Mouse (Mus musculus) liver (tissue): ENCODE measurements around the gene Pid1.

ENCODE experiments used
- DNase-seq: peaks from one replicate; pipeline ENCODE4 v3.0.0-alpha.2; 2020; ENCODE audit warnings: mixed read lengths

Pid1 gene

GRCm38 (mm10) chr1:84157790-84158189 lies 206.2 kb downstream of the Pid1 start:
- no peak for DNase-seq

GRCm38 (mm10) chr1:84155585-84155930 lies 208.4 kb downstream of the Pid1 start:
- DNase-seq = no peak

DNA sequence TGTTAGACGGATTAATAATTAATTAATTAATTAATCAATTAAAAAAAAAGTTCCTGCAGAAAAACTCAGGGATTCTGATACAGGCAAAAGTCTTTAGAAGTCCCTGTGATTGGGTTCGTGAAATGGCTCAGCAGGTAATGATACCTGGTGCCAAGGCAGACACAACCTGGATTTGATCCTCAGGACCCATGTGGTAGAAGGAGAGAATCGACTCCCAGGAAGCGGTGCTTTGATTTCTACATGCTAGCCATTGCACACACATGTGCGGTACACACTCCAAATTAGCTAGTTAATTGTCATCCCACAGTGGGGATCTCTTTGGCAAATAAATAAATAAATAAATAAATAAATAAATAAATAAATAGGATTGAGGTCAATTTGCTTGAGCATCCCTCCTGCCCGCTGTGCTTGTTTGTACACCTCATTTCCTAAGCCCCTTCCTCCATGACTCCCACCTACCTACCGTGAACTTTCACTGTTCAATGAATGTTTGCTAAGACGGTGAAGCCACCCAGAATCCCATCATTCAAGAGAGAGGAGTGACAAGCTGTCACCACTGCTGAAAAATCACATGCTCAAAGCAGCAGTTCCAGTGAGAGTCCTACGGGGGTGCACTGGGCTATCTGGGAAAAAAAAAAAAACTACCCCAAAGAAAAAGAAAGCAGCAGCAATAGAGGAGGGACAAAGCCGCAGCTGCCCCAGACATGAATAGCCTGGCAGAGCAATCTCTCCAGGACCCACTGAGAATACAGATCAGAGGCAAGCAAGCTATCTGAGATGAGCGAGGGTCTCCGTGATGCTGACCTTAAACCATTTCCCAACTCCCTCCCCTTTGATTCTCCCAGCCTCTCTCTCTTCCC lies 209.0 kb downstream of the Pid1 start:
- DNase-seq = no peak

DNA sequence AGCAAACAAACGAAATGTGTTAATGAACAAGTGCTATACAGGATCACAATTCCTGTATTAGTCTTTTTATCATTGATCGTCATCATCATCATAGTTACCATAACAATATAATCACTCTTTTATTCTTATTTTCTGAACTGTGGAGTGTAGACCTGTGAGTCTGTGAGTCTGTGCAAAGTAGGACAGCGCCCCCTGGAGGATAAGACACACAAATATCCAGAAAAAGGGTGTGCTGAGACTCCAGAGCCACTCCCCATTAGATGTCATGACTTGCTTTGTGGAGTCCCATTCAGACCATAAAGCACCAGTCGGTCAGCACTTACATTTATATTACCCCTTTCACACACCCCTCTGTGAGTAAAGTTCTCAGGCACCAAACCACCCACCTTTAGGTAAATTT lies 210.0 kb downstream of the Pid1 start:
- no peak for DNase-seq

GRCm38 (mm10) chr1:84141561-84141960 lies 222.4 kb downstream of the Pid1 start:
- no peak for DNase-seq

DNA sequence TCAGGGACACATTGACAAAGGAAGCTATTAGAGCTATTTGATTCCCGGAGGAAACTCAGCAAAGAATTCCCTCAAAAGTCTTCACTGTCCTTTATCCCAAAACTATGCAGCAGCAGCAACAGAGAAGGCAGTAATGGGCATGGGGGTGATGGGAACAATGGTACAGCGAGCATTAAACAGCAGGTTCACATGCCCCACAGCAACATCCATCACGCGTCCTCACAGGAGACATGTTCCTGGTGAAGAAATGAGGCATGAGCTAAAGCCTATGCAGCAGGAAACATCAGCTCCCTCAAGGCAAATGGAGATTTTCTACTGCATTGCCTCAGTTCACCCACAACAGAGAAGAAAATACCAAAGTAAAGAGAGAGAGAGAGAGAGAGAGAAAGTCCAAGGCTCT lies 231.5 kb downstream of the Pid1 start:
- no peak for DNase-seq

- DNase-seq = no peak
Observed at GRCm38 (mm10) chr1:84131799-84132198, 232.2 kb downstream of the Pid1 start.

DNA sequence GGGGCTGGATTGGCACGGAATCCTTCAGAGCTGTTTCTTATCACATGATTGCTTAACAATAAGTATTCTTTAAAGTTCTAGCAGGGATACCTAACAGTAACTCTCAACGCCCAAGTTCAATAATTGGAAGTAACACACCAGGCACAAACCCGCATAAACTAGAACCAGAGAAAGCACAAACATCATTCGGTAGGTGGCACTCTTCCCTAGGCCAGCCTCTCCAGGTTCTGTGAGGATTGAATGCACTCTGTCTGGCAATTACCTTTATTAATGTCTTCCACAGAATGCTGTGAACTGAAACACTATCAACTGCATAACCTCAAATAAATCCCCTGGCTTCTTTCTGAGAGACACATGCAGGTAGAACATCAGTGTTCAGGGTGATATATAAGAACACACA lies 235.5 kb downstream of the Pid1 start:
- DNase-seq = no peak

DNA sequence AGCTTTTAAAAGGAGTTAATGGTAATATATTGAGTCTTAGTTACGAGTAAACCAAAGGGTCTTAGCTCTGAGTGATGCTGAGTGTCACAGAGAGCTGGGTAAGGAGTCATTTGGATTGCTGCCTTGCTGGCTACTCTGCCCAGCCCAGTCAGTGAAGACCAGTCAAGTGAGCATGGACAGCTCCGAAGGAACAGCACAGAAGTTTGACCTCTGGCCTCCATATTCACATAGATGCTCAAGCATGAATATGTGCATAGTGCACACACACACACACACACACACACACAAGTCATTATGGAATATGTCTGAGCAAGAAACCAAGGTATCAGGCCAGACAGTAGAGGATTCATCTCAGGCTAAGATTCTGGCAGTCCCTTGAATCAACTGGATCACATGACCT lies 244.7 kb downstream of the Pid1 start:
- no peak for DNase-seq

DNA sequence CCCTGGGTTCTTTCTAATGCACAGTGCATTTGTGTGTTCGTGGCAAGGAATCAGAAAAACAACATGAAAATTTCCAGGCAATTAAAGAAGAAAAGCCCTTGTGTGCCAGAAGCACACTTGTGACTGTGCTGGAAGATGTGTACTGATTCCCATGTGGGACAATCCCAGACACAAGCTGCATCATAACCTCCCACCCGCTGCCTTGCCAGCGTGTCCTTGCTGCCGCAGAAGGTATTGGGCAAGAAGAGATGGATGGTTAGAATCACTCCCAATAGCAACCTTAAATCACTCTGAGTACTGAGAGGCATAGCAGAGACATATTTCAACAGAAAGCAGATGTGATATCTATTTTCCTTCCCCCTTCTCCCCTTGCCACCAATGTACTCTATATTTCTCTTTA lies 257.2 kb downstream of the Pid1 start:
- no peak for DNase-seq

- DNase-seq = no peak
Observed at GRCm38 (mm10) chr1:84102052-84102451, 261.9 kb downstream of the Pid1 start.

DNA sequence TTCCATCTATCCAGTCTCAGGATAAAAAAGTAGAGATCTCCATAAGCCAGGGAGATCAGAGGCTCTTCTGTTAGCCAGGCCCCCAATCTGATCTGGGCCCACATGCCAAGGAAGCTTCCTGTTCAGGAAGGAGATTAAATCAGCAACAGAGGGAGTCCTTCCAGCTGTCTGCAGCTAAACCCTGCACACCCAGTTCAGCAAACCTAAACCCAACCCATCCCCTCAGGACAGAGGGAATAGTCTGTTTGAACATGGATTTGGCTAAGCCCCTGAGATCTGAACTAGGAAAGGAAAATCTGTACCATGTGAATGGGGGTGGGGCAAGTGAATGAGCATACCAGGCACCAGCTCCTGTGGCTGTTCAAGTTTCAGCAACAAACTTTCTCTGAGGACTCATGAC lies 266.6 kb downstream of the Pid1 start:
- no peak for DNase-seq

DNA sequence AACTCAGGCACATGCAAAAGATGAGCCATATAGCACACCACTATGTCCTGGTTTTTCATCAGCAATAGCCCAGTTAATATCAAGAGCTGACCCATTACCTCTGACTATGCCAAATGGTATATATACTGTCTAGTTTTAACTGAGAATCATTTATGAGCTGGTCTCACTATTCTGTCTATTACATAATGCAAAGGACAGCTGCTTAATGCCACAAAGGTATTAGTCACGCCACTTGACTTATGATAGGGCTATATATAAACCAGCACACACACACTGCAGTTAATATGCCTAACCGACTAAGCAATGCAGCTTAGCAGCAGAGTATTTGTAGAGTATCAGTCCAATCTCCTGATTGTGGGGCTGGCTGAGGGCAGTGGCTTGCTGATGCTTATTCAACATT lies 270.7 kb downstream of the Pid1 start:
- DNase-seq = no peak

GRCm38 (mm10) chr1:84089664-84090063 lies 274.3 kb downstream of the Pid1 start:
- no peak for DNase-seq

- DNase-seq = no peak
Observed at GRCm38 (mm10) chr1:84087957-84088356, 276.0 kb downstream of the Pid1 start.

DNA sequence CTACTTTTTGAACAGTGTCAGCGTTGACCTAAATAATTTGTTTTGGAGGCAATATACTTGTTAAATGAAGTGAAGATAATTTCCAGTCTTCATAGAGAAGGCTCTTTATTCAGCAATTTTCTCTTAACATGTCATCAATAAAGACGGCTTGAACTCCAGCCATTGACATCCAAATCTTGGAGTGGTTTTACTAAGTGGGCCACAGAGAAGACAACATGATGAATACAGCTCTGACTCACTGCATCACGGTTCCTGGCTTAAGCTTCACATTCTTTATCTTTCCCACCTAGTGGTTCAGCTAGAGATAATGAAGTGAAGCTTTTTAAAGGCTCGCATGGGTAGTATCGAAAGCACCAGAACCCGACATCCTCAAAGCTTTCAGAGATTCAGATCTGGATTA lies 276.7 kb downstream of the Pid1 start:
- DNase-seq = no peak

- no peak for DNase-seq
Observed at GRCm38 (mm10) chr1:84086486-84086885, 277.5 kb downstream of the Pid1 start.

- DNase-seq = no peak
Observed at GRCm38 (mm10) chr1:84085361-84085760, 278.6 kb downstream of the Pid1 start.

DNA sequence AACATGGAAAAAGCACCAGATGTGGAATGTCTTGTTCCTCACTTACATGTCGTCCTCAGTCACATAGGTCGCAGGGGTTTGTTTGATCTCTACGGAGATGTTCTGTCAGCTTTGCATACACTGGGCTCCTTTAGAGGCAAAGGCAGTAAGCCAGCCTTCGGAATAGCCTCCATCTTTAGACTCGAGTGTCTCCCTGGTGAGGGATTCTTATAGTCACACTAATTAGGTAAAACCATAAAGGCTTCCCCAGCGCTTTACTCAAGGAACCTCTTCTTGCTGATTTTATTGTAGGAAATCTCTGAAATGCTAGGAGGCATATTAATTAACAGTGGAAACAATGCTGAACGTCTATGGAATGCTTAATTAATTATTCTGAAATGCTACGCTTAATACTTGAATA lies 284.4 kb downstream of the Pid1 start:
- no peak for DNase-seq

GRCm38 (mm10) chr1:84077023-84077422 lies 287.0 kb downstream of the Pid1 start:
- no peak for DNase-seq

- DNase-seq = no peak
Observed at GRCm38 (mm10) chr1:84056884-84057630, 306.9 kb downstream of the Pid1 start.

GRCm38 (mm10) chr1:84056306-84056705 lies 307.7 kb downstream of the Pid1 start:
- no peak for DNase-seq

DNA sequence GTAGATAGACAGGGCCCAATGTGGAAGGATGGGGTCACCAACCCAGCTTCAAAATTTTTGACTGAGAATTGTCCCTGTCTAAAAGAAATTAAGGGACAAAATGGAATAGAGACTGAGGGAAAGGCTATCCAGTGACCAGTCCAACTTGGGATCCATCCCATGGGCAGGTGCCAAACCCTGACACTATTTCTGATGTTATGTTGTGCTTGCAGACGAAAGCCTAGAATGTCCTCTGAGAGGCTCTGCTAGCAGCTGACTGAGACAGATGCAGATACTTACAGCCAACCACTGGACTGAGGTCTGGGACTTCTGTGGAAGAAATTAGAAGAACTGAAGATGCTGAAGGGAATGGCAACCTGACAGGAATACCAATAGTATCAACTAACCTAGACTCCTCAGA lies 338.2 kb downstream of the Pid1 start:
- DNase-seq = no peak

GRCm38 (mm10) chr1:84012871-84013375 lies 351.1 kb downstream of the Pid1 start:
- DNase-seq = no peak
